Mouse (Mus musculus) limb, embryonic 12.5 days (tissue): ENCODE results near the gene Wipf2. TPM values are rescaled to one million over a fixed set of nuclear protein-coding genes. Genes with fewer than 3 reads are reported as not detected.
A peak's percentile ranks its signal among the peaks of the same experiment; 100 is the strongest.

Source experiments
- ATAC-seq: fragments of 200-750 bp; cut with Nextera tagmentation; 2 replicates; pipeline ENCODE4 v1.8.0; 2017; ENCODE audit warnings: low read depth, moderate TSS enrichment; ENCODE audit not compliant: insufficient number of reproducible peaks, insufficient read depth, low FRiP score, low TSS enrichment
- H3K27ac ChIP-seq: fragments of 300-500 bp; sonication (generic); 2 replicates; pipeline ENCODE4 v1.5.1; 2016; ENCODE audit warnings: mild to moderate bottlenecking, moderate library complexity
- H3K27me3 ChIP-seq: fragments of 300-500 bp; sonication (generic); 2 replicates; pipeline ENCODE4 v1.6.1; 2016; ENCODE audit warnings: mild to moderate bottlenecking, moderate library complexity
- H3K36me3 ChIP-seq: fragments of 300-500 bp; sonication (generic); 2 replicates; pipeline ENCODE4 v1.6.1; 2016; ENCODE audit warnings: mild to moderate bottlenecking, moderate library complexity
- H3K4me1 ChIP-seq: fragments of 300-500 bp; sonication (generic); replicated peaks from 2 replicates; pipeline ENCODE4 v1.6.1; 2016
- H3K4me2 ChIP-seq: fragments of 300-500 bp; sonication (generic); 2 replicates; pipeline ENCODE4 v1.6.1; 2016; ENCODE audit warnings: mild to moderate bottlenecking, moderate library complexity
- H3K4me3 ChIP-seq: fragments of 300-500 bp; sonication (generic); replicated peaks from 2 replicates; pipeline ENCODE4 v1.5.1; 2016; ENCODE audit warnings: mild to moderate bottlenecking
- H3K9ac ChIP-seq: fragments of 300-500 bp; sonication (generic); replicated peaks from 2 replicates; pipeline ENCODE4 v1.6.1; 2016; ENCODE audit warnings: mild to moderate bottlenecking, moderate library complexity
- H3K9me3 ChIP-seq: fragments of 300-500 bp; sonication (generic); 2 replicates; pipeline ENCODE4 v1.6.1; 2016; ENCODE audit warnings: mild to moderate bottlenecking, moderate library complexity
- WGBS: fragments of 180-500 bp; shearing (Covaris S2); methylation state at CpG from one replicate; pipeline ENCODE4 v1.1.7; 2016; 5-methylcytosine and 5-hydroxymethylcytosine counted together
- polyA plus RNA-seq: library from polyadenylated mRNA; unstranded; fragments of >200 nt; fragmentation: Nextera tagmentation; extraction: Ambion mirVana; gene quantifications from 2 replicates; pipeline ENCODE4 v1.2.1, GENCODE M21; 2016

Wipf2 gene
- polyA plus RNA-seq, 1 experiment from 2014 or later: 5.8 TPM

DNA sequence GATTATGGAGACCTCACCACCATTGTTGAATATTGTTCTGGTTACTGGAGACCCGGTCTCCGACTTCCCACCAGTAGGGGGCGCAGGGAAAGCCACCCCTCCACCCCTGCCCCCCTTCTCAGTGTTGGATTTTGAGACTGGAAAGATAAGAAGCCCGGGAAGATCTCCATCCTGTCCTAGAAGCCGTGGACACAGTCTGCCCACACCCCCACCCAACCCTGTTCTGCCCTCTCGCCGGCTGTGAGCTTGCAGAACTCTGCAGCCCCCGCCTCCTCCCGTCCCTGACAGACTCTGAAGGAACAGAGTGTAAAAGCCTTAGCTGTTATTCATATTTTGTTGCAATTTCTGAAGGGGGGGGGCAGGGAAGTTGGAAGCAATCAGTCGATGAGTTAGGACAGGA, 90.9 kb downstream of the Wipf2 start:
- Histone ChIP-seq H3K4me2 (peak overlapping the region; percentile 39), H3K4me3 (no peak overlapping the region), H3K36me3 (peaks cover 60% of the 10 kb centered on the region), H3K9ac (no peak overlapping the region), H3K27me3 (no peaks in the 10 kb centered on the region), H3K4me1 (peaks cover 68% of the 10 kb centered on the region), H3K9me3 (no peaks in the 10 kb centered on the region), H3K27ac (peak overlapping the region; percentile 69)
- ATAC-seq: no peak
- 11% methylated on average over 10 of the region's 10 CpGs for WGBS

Other genes starting within 250 kb of the Wipf2 start
- 1.2 and 1.3 TPM in 2 replicates for gene Gm12355, start 238.0 kb upstream of the Wipf2 start, polyA plus RNA-seq
- not detected in 2 replicates for gene Gsdma3, start 237.3 kb upstream of the Wipf2 start, polyA plus RNA-seq
- not detected in 2 replicates for gene Gsdma2, start 216.9 kb upstream of the Wipf2 start, polyA plus RNA-seq
- gene Gsdma, start 199.3 kb upstream of the Wipf2 start, polyA plus RNA-seq: not detected in 2 replicates
- gene Psmd3, start 181.1 kb upstream of the Wipf2 start, polyA plus RNA-seq: 247 and 258 TPM in 2 replicates
- gene Csf3, start 162.4 kb upstream of the Wipf2 start, polyA plus RNA-seq: not detected in 2 replicates
- gene Med24, start 134.2 kb upstream of the Wipf2 start, polyA plus RNA-seq: 74.4 and 79.3 TPM in 2 replicates
- 22.3 and 24.9 TPM in 2 replicates for gene Thra, start 123.0 kb upstream of the Wipf2 start, polyA plus RNA-seq
- 0.79 and 1.0 TPM in 2 replicates for gene Nr1d1, start 88.3 kb upstream of the Wipf2 start, polyA plus RNA-seq
- 32.7 and 35.3 TPM in 2 replicates for gene Msl1, start 68.1 kb upstream of the Wipf2 start, polyA plus RNA-seq
- 48.1 and 54.1 TPM in 2 replicates for gene Casc3, start 58.7 kb upstream of the Wipf2 start, polyA plus RNA-seq
- gene Rapgefl1, start 26.9 kb upstream of the Wipf2 start, polyA plus RNA-seq: 2.5 and 3.3 TPM in 2 replicates
- 44.8 and 48.5 TPM in 2 replicates for gene Cdc6, start 44.2 kb downstream of the Wipf2 start, polyA plus RNA-seq
- 47.1 TPM in 2 replicates for gene Rara, start 64.2 kb downstream of the Wipf2 start, polyA plus RNA-seq
- 0.51 TPM in 1 of 2 replicates, not detected in the other for gene Gjd3, start 119.4 kb downstream of the Wipf2 start, polyA plus RNA-seq
- 347 and 362 TPM in 2 replicates for gene Top2a, start 160.6 kb downstream of the Wipf2 start, polyA plus RNA-seq
- gene Igfbp4, start 177.6 kb downstream of the Wipf2 start, polyA plus RNA-seq: 1,037 and 1,115 TPM in 2 replicates
- gene Tns4, start 225.7 kb downstream of the Wipf2 start, polyA plus RNA-seq: 0.65 and 0.73 TPM in 2 replicates